Mouse (Mus musculus): ENCODE data around the gene Agmat.

Gene Agmat

DNA sequence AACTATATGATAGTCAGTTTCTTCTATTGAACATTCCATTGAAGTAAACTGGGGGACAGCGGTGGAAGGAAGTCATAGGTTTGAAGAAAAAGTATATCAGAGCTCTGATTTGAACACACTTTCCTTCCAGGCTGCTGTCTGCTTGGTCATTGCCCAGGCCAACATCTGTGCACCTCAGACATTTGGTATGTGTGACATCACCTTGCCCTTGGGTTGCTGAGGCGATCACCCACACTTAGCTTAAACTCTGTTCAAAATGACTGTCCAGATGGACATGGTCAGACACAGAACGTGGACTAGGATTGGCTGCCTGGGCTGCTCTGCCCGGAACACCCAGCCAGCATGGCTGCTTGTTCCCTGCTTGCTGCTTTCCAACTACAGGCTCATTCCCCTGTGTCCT, 4.1 kb upstream of the Agmat start:
- Histone ChIP-seq H3K4me1 (replicated peaks; ENCODE audit: low read depth, low read length) (peaks cover 37% of the 10 kb centered on the region), H3K9me3 (ENCODE audit: low read length) (0 out of 2 replicates have a peak, but pooled peaks cover 3% of the 10 kb centered on the region), H3K4me3 (replicated peaks; ENCODE audit: low read length) (no peak overlapping the region), H3K27me3 (ENCODE audit: insufficient read depth, low read length) (no peaks in the 10 kb centered on the region; the same call in 1 of the 2 replicates), H3K36me3 (ENCODE audit: insufficient read depth, low read length) (no peaks in the 10 kb centered on the region)
- TF ChIP-seq CTCF (conservative IDR thresholded peaks at IDR 0.05; ENCODE audit: low read length) (no peak), NANOG (IDR thresholded peaks at IDR 0.05; ENCODE audit: borderline replicate concordance, low read length) (no peak), POU5F1 (IDR thresholded peaks at IDR 0.05; ENCODE audit: borderline replicate concordance, low read length) (no peak)

DNA sequence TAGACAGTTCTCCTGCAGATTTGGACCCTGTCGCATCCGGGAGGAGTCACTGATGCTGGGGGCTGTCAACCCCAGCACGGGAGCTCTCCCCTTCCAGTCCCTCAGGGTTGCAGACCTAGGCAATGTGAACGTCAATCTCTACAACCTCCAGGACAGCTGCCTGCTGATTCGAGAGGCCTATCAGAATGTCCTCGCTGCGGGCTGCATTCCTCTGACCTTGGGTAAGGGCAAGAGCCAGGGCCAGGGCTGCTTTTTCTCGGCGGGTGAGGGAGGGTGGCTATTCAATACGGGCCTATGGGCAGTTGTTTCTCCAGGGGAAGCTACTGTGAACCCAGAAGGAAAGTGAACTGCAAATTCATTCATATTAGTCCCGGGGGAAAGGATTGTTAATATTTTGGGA, 3.1 kb downstream of the Agmat start:
- TF ChIP-seq NANOG (IDR thresholded peaks at IDR 0.05; ENCODE audit: borderline replicate concordance, low read length) (no peak), CTCF (conservative IDR thresholded peaks at IDR 0.05; ENCODE audit: low read length) (no peak), POU5F1 (IDR thresholded peaks at IDR 0.05; ENCODE audit: borderline replicate concordance, low read length) (no peak)
- H3K9me3 ChIP-seq (ENCODE audit: low read length), result no peaks in the 10 kb centered on the region

DNA sequence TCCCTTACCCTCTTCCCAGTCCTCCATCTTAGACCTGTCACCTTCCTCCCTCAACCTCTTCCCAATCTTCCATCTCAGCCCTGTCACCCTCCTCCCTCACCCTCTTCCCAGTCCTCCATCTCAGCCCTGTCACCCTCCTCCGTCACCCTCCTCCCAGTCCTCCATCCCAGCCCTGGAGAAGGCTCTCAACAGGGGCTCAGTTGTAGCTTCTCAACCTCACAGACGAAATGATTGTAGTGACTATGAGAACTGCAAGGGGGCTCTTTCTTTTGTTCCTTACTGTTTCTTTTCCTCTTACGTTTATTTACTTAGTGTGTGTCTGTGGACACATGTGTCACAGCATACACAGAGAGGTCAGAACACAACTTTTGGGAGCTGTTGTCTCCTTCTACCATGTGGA, 4.4 kb downstream of the Agmat start:
- H3K27me3 ChIP-seq (ENCODE audit: insufficient read depth, low read length), result no peaks in the 10 kb centered on the region; the same call in 1 of the 2 replicates
- TF ChIP-seq CTCF (conservative IDR thresholded peaks at IDR 0.05; ENCODE audit: low read length) (no peak), NANOG (IDR thresholded peaks at IDR 0.05; ENCODE audit: borderline replicate concordance, low read length) (no peak), POU5F1 (IDR thresholded peaks at IDR 0.05; ENCODE audit: borderline replicate concordance, low read length) (no peak)
- no peak overlapping the region for H3K4me3 ChIP-seq (replicated peaks; ENCODE audit: low read length)
- H3K4me1 ChIP-seq (replicated peaks; ENCODE audit: low read depth, low read length), result peaks cover 41% of the 10 kb centered on the region
- H3K9me3 ChIP-seq (ENCODE audit: low read length), result no peaks in the 10 kb centered on the region
- H3K36me3 ChIP-seq (ENCODE audit: insufficient read depth, low read length), result no peaks in the 10 kb centered on the region

More for the DNA sequence above, 3.1 kb downstream of the Agmat start:
- no peaks in the 10 kb centered on the region for H3K36me3 ChIP-seq (ENCODE audit: insufficient read depth, low read length)
- H3K4me1 ChIP-seq (replicated peaks; ENCODE audit: low read depth, low read length), result peaks cover 47% of the 10 kb centered on the region
- no peak overlapping the region for H3K4me3 ChIP-seq (replicated peaks; ENCODE audit: low read length)
- H3K27me3 ChIP-seq (ENCODE audit: insufficient read depth, low read length), result no peaks in the 10 kb centered on the region; the same call in 1 of the 2 replicates

DNA sequence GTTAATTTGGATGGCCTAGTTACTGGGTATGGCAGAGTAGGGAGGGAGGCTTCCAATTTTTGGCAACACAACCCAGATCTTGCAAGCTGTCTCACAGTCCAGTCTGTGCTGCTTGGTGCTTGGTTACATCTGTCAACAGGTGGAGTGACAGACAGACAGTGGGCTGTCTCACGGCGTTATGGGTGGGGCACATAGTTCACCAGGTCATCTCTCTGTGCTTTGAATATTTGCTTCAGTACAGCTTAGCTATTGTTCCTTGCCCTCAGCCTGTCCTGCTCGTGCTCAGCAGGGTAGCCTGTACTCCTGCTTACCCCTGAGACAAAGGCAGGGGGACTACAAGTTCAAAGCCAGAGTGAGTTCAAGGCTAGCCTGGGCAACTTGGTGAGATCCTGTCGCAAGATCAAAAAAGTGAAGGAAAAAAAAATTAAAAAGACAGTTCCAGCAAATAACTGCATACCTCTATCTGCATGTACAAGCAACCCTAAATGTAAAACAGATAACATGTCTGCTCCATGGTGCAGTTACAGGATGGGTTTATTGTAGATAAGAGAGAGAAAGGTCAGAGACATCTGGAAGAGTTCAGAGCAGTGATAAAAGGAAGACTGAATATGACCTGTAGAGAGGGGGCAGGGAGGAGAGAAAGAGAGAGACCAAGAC, 5.1 kb downstream of the Agmat start:
- TF ChIP-seq CTCF (conservative IDR thresholded peaks at IDR 0.05; ENCODE audit: low read length) (no peak), POU5F1 (IDR thresholded peaks at IDR 0.05; ENCODE audit: borderline replicate concordance, low read length) (no peak), NANOG (IDR thresholded peaks at IDR 0.05; ENCODE audit: borderline replicate concordance, low read length) (no peak)

GRCm38 (mm10) chr4:141752076-141752421, 5.6 kb downstream of the Agmat start:
- no peak for TF ChIP-seq POU5F1 (IDR thresholded peaks at IDR 0.05; ENCODE audit: borderline replicate concordance, low read length)
- TF ChIP-seq NANOG (IDR thresholded peaks at IDR 0.05; ENCODE audit: borderline replicate concordance, low read length), result no peak
- no peak for TF ChIP-seq CTCF (conservative IDR thresholded peaks at IDR 0.05; ENCODE audit: low read length)

More for the DNA sequence above, 5.1 kb downstream of the Agmat start:
- no peaks in the 10 kb centered on the region; the same call in 1 of the 2 replicates for H3K27me3 ChIP-seq (ENCODE audit: insufficient read depth, low read length)
- no peaks in the 10 kb centered on the region for H3K36me3 ChIP-seq (ENCODE audit: insufficient read depth, low read length)
- H3K9me3 ChIP-seq (ENCODE audit: low read length), result no peaks in the 10 kb centered on the region
- peak overlapping the region; percentile 24; the same call in 1 of the 2 replicates for H3K4me3 ChIP-seq (replicated peaks; ENCODE audit: low read length)
- peaks cover 38% of the 10 kb centered on the region for H3K4me1 ChIP-seq (replicated peaks; ENCODE audit: low read depth, low read length)

DNA sequence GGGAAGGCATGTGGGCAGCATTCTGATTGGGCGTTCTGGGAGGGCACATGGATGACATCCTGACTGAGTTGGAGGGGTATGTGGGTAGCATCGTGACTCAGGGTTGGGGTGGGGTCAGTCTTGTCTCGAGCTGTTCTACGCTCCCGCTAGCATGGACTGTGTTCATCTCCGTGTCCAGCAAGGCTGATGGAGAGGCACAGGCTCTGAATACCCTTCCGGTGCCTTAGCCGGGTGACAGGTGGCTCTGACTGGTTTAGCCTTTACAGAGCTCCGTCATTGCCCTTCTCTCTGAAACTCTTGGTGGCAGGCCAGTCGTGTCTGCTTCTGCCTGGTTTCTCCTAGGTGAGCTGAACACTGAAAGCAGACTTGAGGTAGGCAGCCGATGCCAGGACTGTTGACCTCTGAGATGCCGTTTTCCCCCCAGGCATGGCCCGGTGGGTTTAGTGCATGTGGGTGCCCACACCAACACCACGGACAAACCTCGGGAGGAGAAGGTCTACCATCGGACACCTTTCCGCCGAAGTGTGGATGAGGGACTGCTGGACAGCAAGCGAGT, 9.0 kb downstream of the Agmat start:
- no peak overlapping the region for H3K4me3 ChIP-seq (replicated peaks; ENCODE audit: low read length)
- TF ChIP-seq NANOG (IDR thresholded peaks at IDR 0.05; ENCODE audit: borderline replicate concordance, low read length), result no peak
- no peaks in the 10 kb centered on the region for H3K36me3 ChIP-seq (ENCODE audit: insufficient read depth, low read length)
- H3K4me1 ChIP-seq (replicated peaks; ENCODE audit: low read depth, low read length), result peaks cover 25% of the 10 kb centered on the region
- no peaks in the 10 kb centered on the region for H3K9me3 ChIP-seq (ENCODE audit: low read length)
- no peaks in the 10 kb centered on the region for H3K27me3 ChIP-seq (ENCODE audit: insufficient read depth, low read length)

More at GRCm38 (mm10) chr4:141752076-141752421, 5.6 kb downstream of the Agmat start:
- Histone ChIP-seq H3K4me1 (replicated peaks; ENCODE audit: low read depth, low read length) (peaks cover 33% of the 10 kb centered on the region), H3K4me3 (replicated peaks; ENCODE audit: low read length) (peak overlapping the region; percentile 24; the same call in 1 of the 2 replicates), H3K27me3 (ENCODE audit: insufficient read depth, low read length) (no peaks in the 10 kb centered on the region), H3K36me3 (ENCODE audit: insufficient read depth, low read length) (no peaks in the 10 kb centered on the region), H3K9me3 (ENCODE audit: low read length) (no peaks in the 10 kb centered on the region)

GRCm38 (mm10) chr4:141757124-141757523, 10.7 kb downstream of the Agmat start:
- TF ChIP-seq POU5F1 (IDR thresholded peaks at IDR 0.05; ENCODE audit: borderline replicate concordance, low read length), result no peak
- no peak for TF ChIP-seq NANOG (IDR thresholded peaks at IDR 0.05; ENCODE audit: borderline replicate concordance, low read length)
- TF ChIP-seq CTCF (conservative IDR thresholded peaks at IDR 0.05; ENCODE audit: low read length), result no peak
- peaks cover 11% of the 10 kb centered on the region for H3K36me3 ChIP-seq (ENCODE audit: insufficient read depth, low read length)
- no peak overlapping the region for H3K4me3 ChIP-seq (replicated peaks; ENCODE audit: low read length)
- no peaks in the 10 kb centered on the region for H3K27me3 ChIP-seq (ENCODE audit: insufficient read depth, low read length)
- H3K9me3 ChIP-seq (ENCODE audit: low read length), result no peaks in the 10 kb centered on the region
- peaks cover 17% of the 10 kb centered on the region for H3K4me1 ChIP-seq (replicated peaks; ENCODE audit: low read depth, low read length)

DNA sequence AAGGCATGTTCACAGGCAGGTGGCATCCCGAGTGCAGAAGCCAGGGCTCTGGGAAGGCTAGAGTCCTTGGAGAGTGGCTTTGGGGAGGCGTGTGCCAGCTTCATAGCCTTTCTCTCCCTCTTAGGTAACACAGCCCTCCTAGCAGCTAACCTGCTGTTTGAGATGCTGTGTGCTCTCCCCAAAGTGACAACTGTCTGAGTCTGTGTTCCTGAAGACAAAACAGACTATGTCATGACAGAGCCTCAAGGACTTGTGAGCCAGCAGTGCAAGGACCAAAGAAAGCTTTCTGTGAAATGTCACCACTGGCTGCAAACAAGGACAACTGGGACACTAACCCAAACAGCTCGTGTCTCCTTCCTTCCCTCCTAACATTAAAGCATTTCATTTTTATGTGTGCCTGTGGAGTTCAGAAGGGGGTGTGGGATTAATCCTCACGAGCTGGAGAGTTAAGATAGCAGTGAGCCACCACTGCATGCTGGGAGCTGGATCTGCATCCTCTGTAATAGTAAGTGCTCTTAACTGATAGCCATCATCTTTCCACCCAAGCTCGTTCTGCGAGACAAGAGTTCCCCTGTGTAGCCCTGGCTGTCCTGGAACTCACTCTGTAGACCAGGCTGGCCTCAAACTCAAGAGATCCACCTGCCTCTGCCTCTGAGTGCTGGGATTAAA, 12.5 kb downstream of the Agmat start:
- H3K27me3 ChIP-seq (ENCODE audit: insufficient read depth, low read length), result no peaks in the 10 kb centered on the region
- peaks cover 9% of the 10 kb centered on the region for H3K4me1 ChIP-seq (replicated peaks; ENCODE audit: low read depth, low read length)
- H3K4me3 ChIP-seq (replicated peaks; ENCODE audit: low read length), result no peak overlapping the region
- TF ChIP-seq POU5F1 (IDR thresholded peaks at IDR 0.05; ENCODE audit: borderline replicate concordance, low read length) (no peak), NANOG (IDR thresholded peaks at IDR 0.05; ENCODE audit: borderline replicate concordance, low read length) (no peak), CTCF (conservative IDR thresholded peaks at IDR 0.05; ENCODE audit: low read length) (no peak)
- H3K9me3 ChIP-seq (ENCODE audit: low read length), result no peaks in the 10 kb centered on the region
- peaks cover 29% of the 10 kb centered on the region for H3K36me3 ChIP-seq (ENCODE audit: insufficient read depth, low read length)
